Mouse (Mus musculus) A20 (cell line): ENCODE results near the gene Lat2.

Source experiments
- DNase-seq: peaks from one replicate; pipeline ENCODE4 v3.0.0-alpha.2; 2011; ENCODE audit warnings: low read depth, low spot score

Lat2 gene

DNA sequence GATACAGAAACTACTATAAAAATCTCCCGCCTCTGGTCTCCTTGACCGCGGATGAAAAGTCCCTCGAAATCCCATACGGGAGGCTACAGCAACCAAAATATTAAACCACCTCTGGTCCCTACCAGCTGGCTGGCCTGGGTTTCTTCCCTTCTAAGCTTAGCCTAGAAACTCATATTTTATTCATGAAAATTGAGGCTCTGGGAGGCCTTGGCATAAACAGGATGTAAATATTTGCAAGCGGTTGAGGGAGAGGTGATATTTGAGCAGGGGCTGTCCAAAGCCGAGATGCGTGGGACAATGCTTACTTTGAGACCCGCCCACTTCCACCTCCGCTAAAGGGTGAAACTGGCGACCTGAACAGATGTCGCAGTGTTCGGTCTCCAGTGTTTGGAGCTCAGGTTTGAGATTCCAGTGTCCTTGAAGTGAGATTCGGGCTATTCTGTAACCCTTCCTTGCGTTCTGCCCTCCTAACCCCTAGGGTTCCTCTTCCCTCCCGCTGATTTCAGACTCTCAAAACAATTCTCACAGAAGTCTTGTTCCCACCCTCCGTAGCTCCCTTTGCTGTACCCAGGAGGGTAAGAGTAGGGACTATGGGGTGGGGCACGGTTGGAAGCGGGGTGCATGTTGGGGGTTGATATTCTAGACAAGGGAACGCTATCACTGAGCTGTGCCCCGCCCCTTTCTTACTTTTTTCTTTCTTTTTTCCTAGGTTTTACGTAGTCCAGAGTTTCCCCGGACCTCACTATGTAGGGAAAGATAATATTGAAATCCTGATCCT, 42.9 kb downstream of the Lat2 start:
- peak; percentile 92 for DNase-seq

DNA sequence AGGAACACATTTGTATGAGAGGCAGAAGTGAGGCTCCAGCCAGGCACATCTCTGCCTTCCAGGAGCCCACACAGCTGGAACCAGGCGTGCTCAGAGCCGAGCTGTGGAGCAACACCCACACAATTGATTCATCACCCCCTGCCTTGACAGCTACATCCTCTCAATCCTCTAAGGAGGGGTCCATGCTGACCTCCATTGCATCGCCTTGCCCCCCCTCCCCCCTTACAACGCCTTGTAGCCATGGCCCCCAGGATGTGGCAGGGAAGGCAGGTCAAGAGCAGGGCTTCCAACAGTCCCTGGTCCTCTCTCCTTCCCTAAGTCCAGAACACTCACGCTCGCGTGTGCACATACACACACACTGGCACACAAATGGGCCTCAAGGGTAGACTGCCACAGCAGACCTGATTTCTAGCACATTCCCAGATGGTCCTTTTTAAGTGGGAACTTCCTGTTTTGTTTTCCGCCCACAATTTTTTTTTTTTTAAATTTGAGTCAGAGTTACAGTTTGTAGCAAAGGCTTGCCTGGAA, 45.8 kb downstream of the Lat2 start:
- no peak for DNase-seq

DNA sequence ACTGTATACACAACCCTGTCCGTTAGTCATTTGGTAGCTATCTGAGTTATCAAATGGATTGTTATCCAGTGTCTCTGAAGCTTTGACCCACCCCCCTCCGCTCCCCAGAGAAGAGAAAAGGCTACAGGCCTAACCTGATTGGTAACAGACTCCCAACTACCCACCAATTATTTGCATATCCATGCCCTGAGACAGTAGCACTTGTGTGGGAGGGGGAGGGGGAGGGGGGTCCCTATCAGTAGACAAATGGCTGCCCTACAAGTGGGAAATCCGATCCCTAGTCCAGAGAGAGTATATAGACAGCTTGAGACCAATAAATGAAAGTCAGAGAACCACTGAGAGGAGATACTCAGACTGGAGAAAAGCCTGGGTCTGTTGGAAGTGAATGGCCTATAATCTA, 46.8 kb downstream of the Lat2 start:
- no peak for DNase-seq

DNA sequence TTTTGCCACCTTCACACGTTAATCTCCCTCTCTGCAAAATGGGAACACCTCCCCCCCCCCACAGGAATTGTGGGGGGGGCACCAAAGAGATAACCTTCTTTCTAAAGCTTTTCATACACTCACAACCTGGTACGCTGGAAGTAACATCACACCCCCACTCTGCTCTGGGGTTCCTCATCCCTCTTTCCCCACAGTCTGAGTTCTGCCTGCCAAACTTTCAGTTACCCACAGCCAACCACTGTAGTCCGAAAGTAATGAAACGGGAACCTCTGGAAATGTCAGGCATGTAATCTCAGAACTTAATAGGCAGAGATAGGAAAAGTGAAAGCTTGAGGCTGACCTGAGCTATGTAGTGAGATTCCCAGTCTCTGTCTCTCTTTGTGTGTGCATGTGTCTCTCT, 47.4 kb downstream of the Lat2 start:
- DNase-seq: no peak

DNA sequence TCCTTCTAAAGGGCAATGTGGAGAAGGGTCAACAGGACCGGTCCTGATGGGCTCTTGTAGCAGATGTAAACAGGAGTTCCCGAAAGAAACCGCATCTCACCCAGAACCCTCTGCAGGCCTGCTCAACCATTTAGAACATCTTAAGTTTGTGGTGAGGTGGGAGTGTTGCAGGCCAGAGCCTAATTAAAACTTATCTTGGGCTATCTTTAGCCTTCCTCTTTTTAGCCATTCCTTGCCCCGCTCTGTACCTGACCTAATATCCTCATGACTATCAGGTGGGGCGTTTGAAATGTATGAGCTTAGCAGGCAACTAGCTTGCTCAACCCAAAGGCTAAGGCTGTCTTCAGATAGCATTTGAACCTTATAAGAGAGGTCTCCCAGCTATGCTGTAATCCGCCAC, 49.1 kb downstream of the Lat2 start:
- no peak for DNase-seq

DNA sequence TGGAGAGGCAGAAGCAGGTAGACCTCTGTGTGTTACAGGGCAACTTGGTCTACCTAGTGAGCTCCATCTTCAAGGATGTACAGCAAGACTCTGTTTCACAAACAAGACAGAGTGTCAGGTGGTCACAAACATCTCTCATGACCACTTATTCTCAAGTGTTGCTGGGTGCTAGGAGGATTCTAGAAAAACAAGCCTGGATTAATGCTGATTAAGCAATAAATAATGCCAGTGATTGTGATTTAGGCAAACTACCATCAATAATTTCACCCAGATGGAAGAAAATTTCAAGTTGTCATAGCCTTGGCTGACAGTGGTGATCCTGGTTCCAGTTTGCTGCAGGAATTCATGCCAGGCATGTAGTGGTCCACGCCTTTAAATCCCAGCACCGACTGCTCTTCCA, 50.6 kb downstream of the Lat2 start:
- DNase-seq: no peak

DNA sequence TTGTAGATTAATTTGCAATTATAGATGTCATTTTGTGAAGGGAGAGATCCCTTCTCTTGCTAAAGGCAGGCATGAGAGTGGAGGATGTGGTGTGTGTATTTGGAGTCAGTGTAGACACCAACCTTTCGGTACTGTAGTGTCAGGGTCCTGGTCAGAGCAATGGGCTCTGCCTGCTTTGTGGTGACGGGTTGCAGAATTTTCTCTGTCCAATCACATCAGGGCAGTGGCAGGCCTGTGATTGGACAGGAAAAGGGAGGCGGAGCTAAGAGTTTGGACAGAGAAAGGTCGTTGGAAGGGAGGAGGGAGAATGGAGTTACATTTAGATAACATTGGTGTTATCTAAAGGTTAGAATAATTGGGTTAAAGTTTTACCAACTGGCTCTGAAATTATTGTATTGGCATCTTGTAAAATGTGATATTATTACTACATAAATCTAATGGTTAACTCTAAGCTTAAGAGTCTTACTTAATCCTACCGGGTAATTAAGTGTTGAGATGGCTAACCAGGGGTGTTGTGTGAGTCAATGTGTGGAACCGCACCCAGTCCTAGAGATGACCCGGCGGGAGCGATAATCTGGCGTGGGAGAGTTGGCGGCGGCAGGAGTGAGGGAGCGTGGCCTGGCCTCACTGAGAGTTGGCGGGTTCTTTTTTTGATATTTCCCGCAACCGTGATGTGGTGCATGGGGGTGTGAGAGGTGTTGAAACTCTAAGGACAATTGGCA, 54.2 kb downstream of the Lat2 start:
- DNase-seq: no peak

DNA sequence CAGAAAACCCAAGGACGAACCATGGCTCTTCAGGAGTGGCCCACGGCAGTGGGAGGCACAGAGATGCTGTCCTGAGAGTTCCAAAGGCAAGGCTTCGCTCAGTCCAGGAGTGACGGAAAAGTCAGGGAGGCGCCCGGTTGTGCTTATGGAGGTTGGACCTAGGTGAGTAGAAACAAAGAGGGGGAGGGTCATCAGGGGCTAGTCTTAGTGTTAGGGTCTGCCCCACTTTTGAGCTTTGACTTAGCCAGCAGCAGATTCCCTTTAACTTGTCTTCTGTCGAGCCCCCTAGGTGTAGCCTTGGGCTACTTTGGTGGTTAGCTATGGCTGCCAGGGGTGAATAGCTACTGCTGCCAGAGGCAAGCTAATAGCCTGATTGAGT, 54.8 kb downstream of the Lat2 start, which contains the start of gene Syna:
Syna (minus strand) TSS at position 101 of the 379 bp plus-strand sequence.
- no peak for DNase-seq

DNA sequence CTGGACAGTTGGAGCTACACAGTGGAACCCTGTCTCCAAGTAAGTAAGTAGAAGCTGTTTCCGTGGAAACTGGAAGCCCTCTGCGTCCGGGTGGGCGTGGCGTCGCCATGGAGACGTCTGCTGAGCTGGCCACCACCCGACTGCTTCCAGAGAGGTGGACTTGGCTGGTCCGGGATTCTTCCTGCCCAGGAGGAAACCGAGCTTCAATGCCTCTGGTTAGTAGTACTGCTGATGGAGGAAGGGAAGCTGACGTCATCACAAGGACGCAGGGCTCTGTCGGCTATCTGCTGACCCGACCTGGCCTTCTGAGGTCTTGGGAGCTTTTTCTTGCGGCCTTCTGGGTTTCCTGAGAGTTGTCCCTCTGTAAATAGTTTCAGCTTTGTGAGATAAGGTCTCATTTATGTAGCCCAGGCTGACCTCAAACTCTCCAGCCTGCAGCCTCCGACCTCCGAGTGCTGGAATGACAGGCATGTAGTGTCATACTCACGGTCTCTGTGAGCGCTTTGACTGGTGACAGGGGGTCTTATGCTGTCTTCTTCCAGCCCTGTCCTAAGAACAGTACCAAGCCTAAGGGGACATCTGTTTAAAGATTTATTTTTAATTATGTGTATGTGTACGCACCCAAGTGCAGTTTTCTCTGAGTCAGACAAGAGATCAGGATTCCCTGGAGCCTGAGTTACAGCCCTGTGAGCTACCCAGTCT, 59.2 kb downstream of the Lat2 start:
- no peak for DNase-seq

DNA sequence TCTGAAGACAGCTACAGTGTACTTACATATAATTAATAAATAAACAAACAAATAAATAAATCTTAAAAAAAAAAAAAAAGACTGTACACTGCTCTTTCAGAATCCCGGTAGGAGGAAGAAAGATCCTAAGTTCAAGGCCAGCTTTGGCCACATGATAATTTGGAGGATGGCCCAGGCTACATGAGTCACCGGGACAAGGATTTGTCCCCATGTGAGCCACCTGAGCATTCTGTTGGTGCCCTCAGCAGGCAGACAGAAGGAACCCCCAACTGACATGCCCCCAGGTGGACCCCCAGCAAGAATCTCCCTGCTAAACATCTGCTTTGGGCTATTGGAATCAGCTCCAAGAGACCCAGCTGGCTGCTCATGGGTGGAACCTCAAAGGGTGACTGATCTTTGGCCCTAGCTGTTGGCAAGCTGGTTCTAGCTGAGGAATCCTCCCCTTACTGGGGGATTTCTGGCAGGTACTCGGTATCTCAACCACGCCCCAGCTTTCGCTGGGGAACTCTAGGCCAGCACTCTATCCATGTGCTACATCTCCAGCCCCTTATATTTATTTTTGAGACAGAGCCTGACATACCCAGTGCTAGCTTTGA, 60.8 kb downstream of the Lat2 start:
- DNase-seq: no peak

DNA sequence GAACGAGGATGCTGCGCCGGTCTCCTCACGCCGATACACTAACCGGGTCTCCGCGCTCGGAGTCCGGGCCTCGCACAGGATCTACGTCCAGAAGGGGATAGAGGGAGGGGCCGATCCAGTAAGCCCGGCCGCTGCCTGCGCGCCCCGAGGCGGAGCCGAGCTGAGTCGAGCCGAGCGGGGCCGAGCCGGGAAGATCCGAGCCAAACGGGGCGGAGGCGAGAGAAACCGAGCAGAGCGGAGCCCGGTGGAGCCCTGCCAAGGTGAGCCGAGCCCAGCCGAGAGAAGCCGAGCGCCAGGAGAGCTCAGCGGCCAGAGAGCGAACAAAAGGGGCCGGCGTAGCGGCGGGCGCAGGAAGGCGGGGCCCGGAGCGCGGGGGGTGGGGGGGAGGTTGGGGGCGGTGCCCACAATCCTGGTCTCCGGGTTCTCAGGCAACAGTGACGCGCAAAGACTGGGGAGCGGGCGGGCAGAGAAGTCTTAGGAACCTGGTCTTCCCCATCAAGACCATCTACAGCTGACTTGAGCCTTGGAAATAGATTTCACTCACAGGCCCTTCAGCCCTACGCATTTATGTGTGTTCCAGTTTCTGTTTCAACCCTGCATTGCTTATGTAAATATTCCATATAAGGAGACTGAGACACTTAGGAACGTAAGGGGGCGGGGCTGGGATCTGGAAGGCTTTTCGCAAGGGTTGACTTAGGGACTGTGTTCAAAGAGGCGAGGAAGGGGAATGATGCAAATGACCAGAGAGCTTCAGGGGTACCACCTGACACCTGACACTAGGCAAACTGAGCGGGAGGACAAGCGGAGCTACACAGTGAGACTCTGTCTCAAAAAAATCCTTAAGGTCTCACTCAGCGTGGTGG, 62.5 kb downstream of the Lat2 start, which contains the start of gene Clip2:
Clip2 (minus strand) TSS at position 325 of the 863 bp plus-strand sequence.
- DNase-seq: peak; percentile 91

DNA sequence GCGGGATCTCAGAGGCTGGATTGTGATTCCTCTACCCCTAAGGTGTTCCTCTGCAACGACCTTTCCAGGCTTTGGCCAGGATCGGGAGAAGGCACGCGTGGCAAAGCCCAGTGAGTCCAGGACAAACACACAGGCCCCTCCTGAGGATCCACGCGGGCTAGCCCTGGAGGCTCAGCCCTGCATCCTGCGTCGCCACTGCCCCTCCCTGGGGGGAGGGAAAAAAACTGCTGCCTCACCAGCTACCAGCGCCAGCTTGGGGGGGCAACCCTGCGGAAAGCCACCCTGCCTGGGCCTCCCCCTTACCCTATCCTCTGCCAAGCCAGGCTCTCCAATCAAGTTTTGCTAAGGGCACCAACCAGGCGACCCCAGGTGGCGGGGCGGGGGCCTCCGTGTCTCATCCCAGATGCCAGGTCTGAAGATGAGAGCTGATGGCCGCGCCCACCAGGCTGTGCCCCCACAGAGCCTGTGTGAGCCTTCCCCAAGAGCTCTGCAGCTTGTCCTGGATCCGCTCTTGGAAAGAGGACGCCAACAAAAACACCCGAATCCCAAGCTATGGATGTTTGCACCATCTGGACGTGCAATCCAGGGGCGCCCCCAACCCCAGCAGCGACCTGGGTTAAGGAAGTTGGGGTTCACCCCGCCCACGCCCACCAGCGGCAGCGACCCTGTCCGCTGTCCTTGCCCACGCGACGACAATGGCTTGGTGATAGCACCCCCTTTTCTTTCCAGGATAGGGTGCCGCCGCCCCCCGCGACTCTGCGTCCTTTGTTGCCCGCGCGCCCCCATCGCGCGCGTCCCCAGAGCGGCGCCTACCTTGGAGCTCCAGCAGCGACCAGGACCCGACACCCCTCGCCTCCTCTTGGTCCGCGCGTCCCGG, 63.4 kb downstream of the Lat2 start:
- DNase-seq: peak; percentile 54

DNA sequence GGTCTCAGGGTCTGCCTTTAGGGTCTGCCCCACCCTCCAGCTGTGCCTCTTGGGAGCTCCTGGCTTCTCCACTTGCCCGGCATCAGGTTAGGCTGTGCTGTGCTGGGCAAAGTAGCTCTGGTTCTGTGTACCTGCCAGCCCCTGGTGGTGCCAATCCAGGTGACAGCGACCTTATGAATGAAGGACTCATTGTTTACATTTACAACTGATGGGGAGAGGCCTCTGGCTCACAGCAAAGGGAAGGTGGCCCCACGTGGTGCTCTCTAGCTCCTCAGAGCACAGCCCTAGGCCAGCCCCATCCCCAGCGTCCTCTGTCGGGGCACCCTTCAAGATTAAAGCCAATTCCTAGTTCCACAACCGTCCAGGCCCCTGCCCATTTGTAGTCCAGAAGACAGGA, 64.0 kb downstream of the Lat2 start:
- peak; percentile 37 for DNase-seq
